Comparison of ENCODE assay signal across 8 mouse cellular contexts in genomic region chr8:69900895-69901451, GRCm38 (mm10). TPM values are rescaled to one million over a fixed set of nuclear protein-coding genes. Genes with fewer than 3 reads are reported as not detected.
DNase-seq lines count a peak whose midpoint lies in the region; ATAC-seq lines count a peak whose summit lies in the region.

No protein-coding gene starts in this region.

- H3K4me2 ChIP-seq in limb, embryonic 15.5 days = peak overlapping the region; percentile 49

- H3K4me3 ChIP-seq in limb, embryonic 15.5 days = peak overlapping the region; percentile 64

- peaks cover 45% of the 10 kb centered on the region for H3K4me1 ChIP-seq in limb, embryonic 15.5 days

- peak overlapping the region; percentile 88 for H3K27ac ChIP-seq in limb, embryonic 15.5 days

- 19% methylated on average over 12 of the region's 12 CpGs for WGBS in limb, embryonic 15.5 days

- peak; percentile 1; the same call in 1 of the 2 replicates for ATAC-seq in limb, embryonic 15.5 days (ENCODE audit: insufficient number of reproducible peaks, low FRiP score, low TSS enrichment, low read depth)

- peak; percentile 64 for DNase-seq in cerebellum, adult 9-11 months
- no peak for DNase-seq in cerebellum, adult 11 months
- DNase-seq in thymus, postnatal 4 days = peak; percentile 38
- DNase-seq in thymus, postnatal 25 days = no peak
- no peak for DNase-seq in right cerebral cortex, adult 18-20 months
- no peak for DNase-seq in testis, postnatal 10 days (ENCODE audit: low spot score)
- DNase-seq in spleen, postnatal 10 days (ENCODE audit: low spot score in 2 of 2) = no peak

- peak overlapping the region; percentile 66 for H3K9ac ChIP-seq in limb, embryonic 15.5 days

- H3K36me3 ChIP-seq in limb, embryonic 15.5 days = peaks cover 10% of the 10 kb centered on the region; the same call in 1 of the 2 replicates

- no peaks in the 10 kb centered on the region for H3K9me3 ChIP-seq in limb, embryonic 15.5 days

- H3K27me3 ChIP-seq in limb, embryonic 15.5 days = no peaks in the 10 kb centered on the region

RNA-seq across cellular contexts. Expression of gene Tssk6, which starts 1.0 kb away (rescaled TPM):
- polyA plus RNA-seq in limb, embryonic 15.5 days (2015; fragmentation: Nextera tagmentation; extraction: Ambion mirVana) = 3.2 and 4.2 TPM in 2 replicates

RNA-seq across cellular contexts. Expression of gene Ndufa13, which starts 1.4 kb away (rescaled TPM):
- polyA plus RNA-seq in limb, embryonic 15.5 days (2015; fragmentation: Nextera tagmentation; extraction: Ambion mirVana) = 168 and 176 TPM in 2 replicates

RNA-seq across cellular contexts. Expression of gene Yjefn3, which starts 1.5 kb away (rescaled TPM):
- polyA plus RNA-seq in limb, embryonic 15.5 days (2015; fragmentation: Nextera tagmentation; extraction: Ambion mirVana) = 3.7 and 6.4 TPM in 2 replicates

RNA-seq across cellular contexts. Expression of gene Cilp2, which starts 13.5 kb away (rescaled TPM):
- 2.9 and 3.7 TPM in 2 replicates for polyA plus RNA-seq in limb, embryonic 15.5 days (2015; fragmentation: Nextera tagmentation; extraction: Ambion mirVana)

Comparison
In these comparisons a context has a peak if more than half of its experiments do, and no peak if none do; other contexts are left out.
1. DNase-seq: peak in cerebellum, adult 9-11 months (single experiment) and thymus, postnatal 4 days (single experiment); none in cerebellum, adult 11 months (single experiment), thymus, postnatal 25 days (single experiment), right cerebral cortex, adult 18-20 months (single experiment), testis, postnatal 10 days (single experiment) and spleen, postnatal 10 days (0 of 2).